Mouse (Mus musculus): ENCODE data around the gene Saal1. TPM values are rescaled to one million over a fixed set of nuclear protein-coding genes. Genes with fewer than 3 reads are reported as not detected.
A peak's percentile ranks its signal among the peaks of the same experiment; 100 is the strongest.
"Not testable (repeated sequence)": the region's sequence is repeated elsewhere in the genome, so short reads cannot be mapped to it uniquely, and the experiment has no call there.

The Saal1 gene
- polyA plus RNA-seq, 1 experiment from 2014 or later = 28.1 TPM

GRCm38 (mm10) chr7:46680732-46681131 lies 29.7 kb downstream of the Saal1 start:
- no peak for ATAC-seq
- no peaks in the 10 kb centered on the region for H3K36me3 ChIP-seq (ENCODE audit: poor library complexity, severe bottlenecking)
- 0 out of 2 replicates have a peak, but pooled peaks cover 5% of the 10 kb centered on the region for H3K9me3 ChIP-seq (replicated peaks)
- H3K27ac ChIP-seq = no peak overlapping the region
- H3K4me1 ChIP-seq = no peaks in the 10 kb centered on the region
- no peak overlapping the region for H3K9ac ChIP-seq
- H3K4me2 ChIP-seq = no peak overlapping the region
- H3K4me3 ChIP-seq = no peak overlapping the region
- no peaks in the 10 kb centered on the region for H3K27me3 ChIP-seq

DNA sequence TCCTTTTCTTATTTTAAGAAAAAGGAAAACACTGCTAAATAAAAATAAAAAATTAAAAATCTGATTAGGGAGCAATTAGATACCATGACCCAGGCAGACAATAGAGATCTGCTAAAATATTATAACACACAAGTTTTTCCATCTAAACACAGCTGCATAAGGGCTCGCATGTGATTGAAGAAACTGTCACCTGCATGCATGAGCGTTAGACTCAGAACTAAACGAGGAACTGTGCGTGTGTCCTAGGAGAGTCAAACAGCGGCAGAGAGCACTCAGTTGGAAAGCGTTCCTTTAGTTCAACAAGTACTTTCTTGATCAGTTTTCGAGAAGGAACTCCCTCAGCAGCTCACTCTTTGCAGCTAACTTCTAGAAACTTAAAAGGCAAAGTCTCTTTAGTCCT lies 31.4 kb downstream of the Saal1 start:
- not testable (repeated sequence) for H3K4me3 ChIP-seq; H3K9ac ChIP-seq; H3K9me3 ChIP-seq (replicated peaks); H3K36me3 ChIP-seq (ENCODE audit: poor library complexity, severe bottlenecking); ATAC-seq; H3K27ac ChIP-seq; H3K27me3 ChIP-seq; H3K4me2 ChIP-seq; H3K4me1 ChIP-seq
- WGBS = 78% methylated on average over 7 of the region's 7 CpGs

DNA sequence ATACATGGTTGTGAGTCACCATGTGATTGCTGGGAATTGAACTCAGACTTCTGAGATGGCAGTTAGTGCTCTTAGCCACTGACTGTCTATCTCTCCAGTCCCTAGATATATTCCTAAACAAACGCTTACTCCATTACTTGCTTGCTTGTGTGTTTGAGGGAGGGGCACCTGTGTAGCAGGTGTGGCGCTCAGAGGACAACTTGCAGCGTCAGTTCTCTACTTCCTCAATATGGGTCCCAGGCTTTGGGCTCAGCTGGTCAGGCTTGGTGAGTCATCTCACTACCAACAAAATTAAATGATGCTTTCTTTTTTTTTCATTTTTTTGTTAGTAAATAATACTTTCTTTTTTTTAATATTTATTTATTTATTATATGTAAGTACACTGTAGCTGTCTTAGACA lies 32.1 kb downstream of the Saal1 start:
- no peak for ATAC-seq
- H3K36me3 ChIP-seq (ENCODE audit: poor library complexity, severe bottlenecking) = no peaks in the 10 kb centered on the region
- H3K4me1 ChIP-seq = no peaks in the 10 kb centered on the region
- H3K4me2 ChIP-seq = no peak overlapping the region
- H3K9me3 ChIP-seq (replicated peaks) = 0 out of 2 replicates have a peak, but pooled peaks cover 5% of the 10 kb centered on the region
- 93% methylated on average over 3 of the region's 3 CpGs for whole genome bisulfite sequencing
- no peaks in the 10 kb centered on the region for H3K27me3 ChIP-seq
- no peak overlapping the region for H3K4me3 ChIP-seq
- no peak overlapping the region for H3K9ac ChIP-seq
- H3K27ac ChIP-seq = no peak overlapping the region

DNA sequence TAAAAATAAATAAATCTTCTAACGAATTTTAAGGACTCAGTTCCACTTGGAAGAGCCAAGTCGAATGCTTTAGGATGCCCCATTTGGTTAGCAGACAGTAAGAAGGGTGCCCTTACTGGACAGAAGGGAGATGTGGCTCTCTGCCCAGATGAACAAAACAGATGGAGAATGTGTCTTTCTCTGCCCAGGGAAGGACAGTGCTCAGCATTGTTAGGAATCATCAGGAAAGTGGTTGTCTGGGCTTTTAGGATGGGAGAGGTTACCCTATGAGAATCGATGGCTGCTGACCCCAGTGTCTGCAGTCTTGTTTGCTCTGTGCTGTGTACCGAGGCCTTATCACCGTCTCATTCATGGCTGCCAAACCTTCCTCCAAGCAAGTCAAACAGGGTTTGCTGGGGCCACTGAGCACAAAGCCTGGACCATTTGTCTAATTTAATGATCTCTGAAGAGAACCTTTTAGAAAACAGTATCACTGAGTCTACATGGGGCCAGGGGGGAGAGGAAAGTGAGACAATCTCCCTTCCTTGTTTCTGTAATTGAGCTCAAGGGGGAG lies 33.6 kb downstream of the Saal1 start:
- H3K27ac ChIP-seq = no peak overlapping the region
- no peaks in the 10 kb centered on the region for H3K27me3 ChIP-seq
- 67% methylated on average over 5 of the region's 5 CpGs for WGBS
- ATAC-seq = no peak
- H3K4me3 ChIP-seq = no peak overlapping the region
- no peaks in the 10 kb centered on the region for H3K36me3 ChIP-seq (ENCODE audit: poor library complexity, severe bottlenecking)
- H3K9me3 ChIP-seq (replicated peaks) = no peaks in the 10 kb centered on the region
- H3K4me2 ChIP-seq = no peak overlapping the region
- H3K9ac ChIP-seq = no peak overlapping the region
- no peaks in the 10 kb centered on the region for H3K4me1 ChIP-seq

GRCm38 (mm10) chr7:46675886-46676285 lies 34.6 kb downstream of the Saal1 start:
- WGBS = 86% methylated on average over 8 of the region's 8 CpGs
- no peaks in the 10 kb centered on the region for H3K9me3 ChIP-seq (replicated peaks)

GRCm38 (mm10) chr7:46675061-46675460 lies 35.4 kb downstream of the Saal1 start:
- Histone ChIP-seq H3K27me3 (no peaks in the 10 kb centered on the region), H3K36me3 (ENCODE audit: poor library complexity, severe bottlenecking) (no peaks in the 10 kb centered on the region), H3K4me3 (no peak overlapping the region), H3K4me1 (no peaks in the 10 kb centered on the region), H3K9ac (no peak overlapping the region), H3K27ac (no peak overlapping the region), H3K9me3 (replicated peaks) (no peaks in the 10 kb centered on the region), H3K4me2 (no peak overlapping the region)
- no peak for ATAC-seq
- WGBS = 92% methylated on average over 7 of the region's 7 CpGs

More at GRCm38 (mm10) chr7:46675886-46676285, 34.6 kb downstream of the Saal1 start:
- ATAC-seq = no peak
- H3K4me1 ChIP-seq = no peaks in the 10 kb centered on the region
- H3K27ac ChIP-seq = no peak overlapping the region
- H3K27me3 ChIP-seq = no peaks in the 10 kb centered on the region
- no peaks in the 10 kb centered on the region for H3K36me3 ChIP-seq (ENCODE audit: poor library complexity, severe bottlenecking)
- no peak overlapping the region for H3K9ac ChIP-seq
- H3K4me3 ChIP-seq = no peak overlapping the region
- no peak overlapping the region for H3K4me2 ChIP-seq

- Histone ChIP-seq H3K27ac (no peak within 1 kb of the TSS), H3K4me1 (peaks cover 2% of the 10 kb centered on the region), H3K27me3 (peaks cover 11% of the 10 kb centered on the region), H3K9ac (no peak within 1 kb of the TSS), H3K36me3 (ENCODE audit: poor library complexity, severe bottlenecking) (no peaks in the 10 kb centered on the region), H3K4me3 (no peak within 1 kb of the TSS), H3K9me3 (replicated peaks) (no peaks in the 10 kb centered on the region), H3K4me2 (no peak within 1 kb of the TSS)
- 70% methylated on average over 10 of the region's 10 CpGs for WGBS
- ATAC-seq = no peak
Measured at GRCm38 (mm10) chr7:46672160-46672672, 38.3 kb downstream of the Saal1 start, which contains the start of gene Tph1. TSS of gene Tph1 (minus strand) at chr7:46672537.

- peaks cover 4% of the 10 kb centered on the region for H3K4me1 ChIP-seq
- H3K4me2 ChIP-seq = peak overlapping the region; percentile 46
- ATAC-seq = no peak
- 0 out of 2 replicates have a peak overlapping the region, but pooled peaks have one; percentile 5 for H3K9ac ChIP-seq
- no peaks in the 10 kb centered on the region for H3K36me3 ChIP-seq (ENCODE audit: poor library complexity, severe bottlenecking)
- no peak overlapping the region for H3K4me3 ChIP-seq
- H3K27me3 ChIP-seq = peaks cover 30% of the 10 kb centered on the region
- no peaks in the 10 kb centered on the region for H3K9me3 ChIP-seq (replicated peaks)
- 1% methylated on average over 21 of the region's 21 CpGs for WGBS
- no peak overlapping the region for H3K27ac ChIP-seq
Measured at GRCm38 (mm10) chr7:46667256-46667655, 43.2 kb downstream of the Saal1 start.

DNA sequence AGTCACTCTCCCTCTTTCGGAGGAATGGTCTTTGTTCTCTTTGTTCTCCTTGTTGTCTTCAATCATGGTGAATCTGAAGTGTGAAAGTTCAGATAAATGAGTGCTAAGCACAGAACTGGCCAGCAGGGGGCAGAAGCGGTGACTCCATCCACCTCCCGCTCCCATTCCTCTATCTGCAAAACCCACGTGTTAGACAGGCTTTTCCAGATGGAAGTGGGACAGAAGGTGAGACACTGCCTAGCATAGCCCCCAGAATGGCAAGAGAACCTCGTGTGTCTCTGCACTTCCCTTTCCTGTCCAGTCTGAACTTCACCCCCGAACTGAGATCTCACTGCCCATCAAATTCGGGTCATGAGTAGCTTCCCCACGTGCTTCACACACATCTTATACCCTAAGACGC lies 45.2 kb downstream of the Saal1 start:
- no peak for ATAC-seq
- Histone ChIP-seq H3K27me3 (peaks cover 30% of the 10 kb centered on the region), H3K4me1 (peaks cover 4% of the 10 kb centered on the region), H3K9me3 (replicated peaks) (no peaks in the 10 kb centered on the region), H3K9ac (no peak overlapping the region), H3K4me3 (no peak overlapping the region), H3K27ac (no peak overlapping the region), H3K36me3 (ENCODE audit: poor library complexity, severe bottlenecking) (no peaks in the 10 kb centered on the region), H3K4me2 (no peak overlapping the region)
- 37% methylated on average over 9 of the region's 9 CpGs for WGBS

DNA sequence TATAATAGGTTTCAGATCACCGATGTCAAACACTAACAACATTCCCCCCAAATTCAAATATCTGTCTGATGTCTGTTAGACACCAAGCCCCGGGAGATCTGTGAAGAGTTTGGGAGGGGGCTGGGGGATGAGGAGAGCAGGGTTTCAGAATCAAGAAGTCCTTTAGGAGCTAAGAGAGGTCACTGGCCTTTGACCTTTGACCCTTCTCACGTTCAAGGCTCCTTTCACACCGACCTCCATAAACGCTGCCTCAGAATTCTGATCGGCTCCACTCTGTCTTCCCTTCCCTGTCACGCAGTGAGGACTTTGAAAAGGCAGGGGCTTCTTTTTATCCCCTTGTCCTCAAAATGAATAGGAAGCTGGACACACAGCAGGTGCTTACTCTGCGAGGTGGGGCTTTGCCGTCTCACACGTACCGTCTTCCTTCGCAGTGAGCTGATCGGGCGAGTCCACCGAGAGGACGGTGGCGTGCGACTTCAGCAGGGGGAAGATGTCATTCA lies 48.8 kb downstream of the Saal1 start:
- 0 out of 2 replicates have a peak overlapping the region, but pooled peaks have one; percentile 6 for H3K4me2 ChIP-seq
- no peak overlapping the region for H3K27ac ChIP-seq
- no peaks in the 10 kb centered on the region for H3K4me1 ChIP-seq
- H3K9me3 ChIP-seq (replicated peaks) = no peaks in the 10 kb centered on the region
- H3K4me3 ChIP-seq = no peak overlapping the region
- no peaks in the 10 kb centered on the region for H3K36me3 ChIP-seq (ENCODE audit: poor library complexity, severe bottlenecking)
- H3K9ac ChIP-seq = no peak overlapping the region
- WGBS = 21% methylated on average over 18 of the region's 18 CpGs
- H3K27me3 ChIP-seq = peaks cover 14% of the 10 kb centered on the region
- ATAC-seq = no peak

- 76% methylated on average over 2 of the region's 2 CpGs for WGBS
- H3K36me3 ChIP-seq (ENCODE audit: poor library complexity, severe bottlenecking) = no peaks in the 10 kb centered on the region
- no peak overlapping the region for H3K4me3 ChIP-seq
- H3K4me1 ChIP-seq = no peaks in the 10 kb centered on the region
- no peak overlapping the region for H3K27ac ChIP-seq
- no peak overlapping the region for H3K4me2 ChIP-seq
- no peak overlapping the region for H3K9ac ChIP-seq
- no peak for ATAC-seq
- H3K27me3 ChIP-seq = no peaks in the 10 kb centered on the region
- H3K9me3 ChIP-seq (replicated peaks) = no peaks in the 10 kb centered on the region
Measured at GRCm38 (mm10) chr7:46652279-46652678, 58.2 kb downstream of the Saal1 start.

DNA sequence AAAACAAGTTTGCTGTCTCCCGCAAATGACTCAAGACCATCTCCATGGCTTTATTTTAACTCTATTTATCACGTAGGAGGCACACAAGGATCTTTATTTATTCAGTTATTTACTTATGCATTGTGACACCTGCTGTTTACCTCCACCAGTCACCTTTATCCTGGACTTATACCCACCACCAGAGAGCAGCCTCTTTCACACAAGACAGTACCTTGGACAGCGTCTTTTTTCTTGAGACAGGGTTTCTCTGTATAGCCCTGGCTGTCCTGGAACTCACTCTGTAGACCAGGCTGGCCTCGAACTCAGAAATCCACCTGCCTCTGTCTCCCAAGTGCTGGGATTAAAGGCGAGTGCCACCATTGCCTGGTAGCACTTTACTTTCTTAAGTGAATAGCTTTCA lies 60.2 kb downstream of the Saal1 start:
- WGBS = 51% methylated on average over 5 of the region's 5 CpGs
- H3K4me1 ChIP-seq; H3K9me3 ChIP-seq (replicated peaks); H3K4me3 ChIP-seq; H3K27me3 ChIP-seq; H3K9ac ChIP-seq; H3K36me3 ChIP-seq (ENCODE audit: poor library complexity, severe bottlenecking); ATAC-seq; H3K27ac ChIP-seq; H3K4me2 ChIP-seq: not testable (repeated sequence)

All from forebrain, embryonic 13.5 days (tissue).